Mouse (Mus musculus): Measurements from ENCODE around the gene Stoml3. TPM values are rescaled to one million over a fixed set of nuclear protein-coding genes. Genes with fewer than 3 reads are reported as not detected.
A peak's percentile ranks its signal among the peaks of the same experiment; 100 is the strongest.

Stoml3 gene
- total and polyA plus RNA-seq, 2 experiments from 2014 or later = not detected

DNA sequence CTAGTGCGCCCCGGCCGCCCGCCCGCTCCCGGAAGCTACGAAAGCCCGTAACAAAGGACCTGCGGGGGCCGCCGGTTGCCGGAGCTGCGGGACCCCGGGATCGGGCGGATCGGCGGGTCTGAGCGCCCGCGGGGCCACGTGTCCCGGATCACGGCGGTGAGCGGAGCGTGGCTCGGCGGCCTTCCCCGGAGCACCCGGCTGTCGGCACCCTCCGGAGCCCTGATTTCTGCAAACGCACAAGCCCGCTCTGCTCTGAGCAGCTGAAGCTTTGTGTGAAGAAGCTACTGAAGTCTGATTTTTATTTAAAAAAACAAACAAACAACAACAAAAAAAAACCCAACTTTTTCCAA, 24.7 kb upstream of the Stoml3 start:
- Histone ChIP-seq H3K36me3 (ENCODE audit: insufficient read depth, low read length) (peaks cover 7% of the 10 kb centered on the region; the same call in 1 of the 2 replicates), H3K4me3 (ENCODE audit: low read length) (peak overlapping the region; percentile 93), H3K4me2 (ENCODE audit: low read depth, low read length) (peak overlapping the region; percentile 84), H3K9ac (replicated peaks; ENCODE audit: low read length) (peak overlapping the region; percentile 87), H3K27me3 (ENCODE audit: insufficient read depth, low read length) (no peaks in the 10 kb centered on the region), H3K27ac (peak overlapping the region; percentile 90), H3K9me3 (ENCODE audit: low read length) (no peaks in the 10 kb centered on the region), H3K4me1 (ENCODE audit: insufficient read depth, low read length) (peaks cover 14% of the 10 kb centered on the region)
- no peak; the same call in 1 of the 2 replicates for ATAC-seq
- WGBS = under 1% methylated on average over 35 of the region's 35 CpGs
- DNase-seq (ENCODE audit: low spot score) = no peak
- no peak for TF ChIP-seq CTCF (IDR thresholded peaks at IDR 0.05; ENCODE audit: low read depth)

GRCm38 (mm10) chr3:53464146-53464698, 24.2 kb upstream of the Stoml3 start:
- peak overlapping the region; percentile 84 for H3K4me2 ChIP-seq (ENCODE audit: low read depth, low read length)
- peaks cover 14% of the 10 kb centered on the region for H3K4me1 ChIP-seq (ENCODE audit: insufficient read depth, low read length)
- under 1% methylated on average over 20 of the region's 20 CpGs for WGBS
- no peak for ATAC-seq
- DNase-seq (ENCODE audit: low spot score) = peak; percentile 18
- H3K36me3 ChIP-seq (ENCODE audit: insufficient read depth, low read length) = peaks cover 5% of the 10 kb centered on the region; the same call in 1 of the 2 replicates
- H3K4me3 ChIP-seq (ENCODE audit: low read length) = peak overlapping the region; percentile 93
- no peaks in the 10 kb centered on the region for H3K9me3 ChIP-seq (ENCODE audit: low read length)
- peak overlapping the region; percentile 90 for H3K27ac ChIP-seq
- peak overlapping the region; percentile 87 for H3K9ac ChIP-seq (replicated peaks; ENCODE audit: low read length)
- TF ChIP-seq CTCF (IDR thresholded peaks at IDR 0.05; ENCODE audit: low read depth) = no peak
- no peaks in the 10 kb centered on the region for H3K27me3 ChIP-seq (ENCODE audit: insufficient read depth, low read length)

- Histone ChIP-seq H3K27me3 (ENCODE audit: insufficient read depth, low read length) (no peaks in the 10 kb centered on the region), H3K9me3 (ENCODE audit: low read length) (no peaks in the 10 kb centered on the region), H3K4me2 (ENCODE audit: low read depth, low read length) (peak overlapping the region; percentile 84), H3K4me1 (ENCODE audit: insufficient read depth, low read length) (peaks cover 14% of the 10 kb centered on the region), H3K27ac (no peak overlapping the region), H3K36me3 (ENCODE audit: insufficient read depth, low read length) (peaks cover under 1% of the 10 kb centered on the region; the same call in 1 of the 2 replicates), H3K9ac (replicated peaks; ENCODE audit: low read length) (no peak overlapping the region), H3K4me3 (ENCODE audit: low read length) (peak overlapping the region; percentile 93)
- DNase-seq (ENCODE audit: low spot score) = no peak
- TF ChIP-seq CTCF (IDR thresholded peaks at IDR 0.05; ENCODE audit: low read depth) = no peak
- ATAC-seq = no peak
- 53% methylated on average over 6 of the region's 6 CpGs for WGBS
Measured at GRCm38 (mm10) chr3:53465330-53465729, 23.1 kb upstream of the Stoml3 start.

GRCm38 (mm10) chr3:53466481-53466880, 22.0 kb upstream of the Stoml3 start:
- DNase-seq (ENCODE audit: low spot score) (peak; percentile 9), ATAC-seq (no peak)
- H3K4me3 ChIP-seq (ENCODE audit: low read length) = no peak overlapping the region
- peaks cover 14% of the 10 kb centered on the region for H3K4me1 ChIP-seq (ENCODE audit: insufficient read depth, low read length)
- peak overlapping the region; percentile 84 for H3K4me2 ChIP-seq (ENCODE audit: low read depth, low read length)
- WGBS = 57% methylated on average over 9 of the region's 9 CpGs
- no peak for TF ChIP-seq CTCF (IDR thresholded peaks at IDR 0.05; ENCODE audit: low read depth)
- H3K9me3 ChIP-seq (ENCODE audit: low read length) = no peaks in the 10 kb centered on the region
- no peaks in the 10 kb centered on the region for H3K27me3 ChIP-seq (ENCODE audit: insufficient read depth, low read length)
- no peak overlapping the region for H3K27ac ChIP-seq
- H3K9ac ChIP-seq (replicated peaks; ENCODE audit: low read length) = no peak overlapping the region
- peaks cover 1% of the 10 kb centered on the region; the same call in 1 of the 2 replicates for H3K36me3 ChIP-seq (ENCODE audit: insufficient read depth, low read length)

DNA sequence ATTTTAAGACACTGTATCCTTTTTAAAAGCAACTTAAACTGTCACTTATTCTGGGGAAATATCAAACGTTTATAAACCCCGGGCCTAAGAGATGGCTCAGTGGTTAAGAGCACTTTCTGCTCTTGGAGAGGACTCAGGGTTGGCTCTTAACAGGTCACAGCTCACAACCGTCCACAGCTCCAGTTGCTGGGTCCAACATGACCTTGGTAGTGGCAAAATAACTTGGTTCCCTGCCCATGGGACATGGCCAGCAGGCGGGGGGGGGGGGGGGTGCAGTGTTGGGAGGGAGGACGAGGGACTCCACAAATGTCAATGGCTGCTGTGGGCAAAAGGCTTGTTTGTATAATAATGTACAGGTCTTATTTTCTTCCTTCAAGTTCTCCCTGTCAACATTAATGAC, 21.1 kb upstream of the Stoml3 start:
- H3K4me1 ChIP-seq (ENCODE audit: insufficient read depth, low read length) = peaks cover 14% of the 10 kb centered on the region
- WGBS = 78% methylated on average over 5 of the region's 5 CpGs
- no peak for DNase-seq (ENCODE audit: low spot score)
- no peaks in the 10 kb centered on the region for H3K27me3 ChIP-seq (ENCODE audit: insufficient read depth, low read length)
- no peak overlapping the region for H3K4me3 ChIP-seq (ENCODE audit: low read length)
- H3K36me3 ChIP-seq (ENCODE audit: insufficient read depth, low read length) = peaks cover 9% of the 10 kb centered on the region
- H3K9me3 ChIP-seq (ENCODE audit: low read length) = no peaks in the 10 kb centered on the region
- no peak overlapping the region for H3K27ac ChIP-seq
- no peak for ATAC-seq
- no peak for TF ChIP-seq CTCF (IDR thresholded peaks at IDR 0.05; ENCODE audit: low read depth)
- no peak overlapping the region for H3K9ac ChIP-seq (replicated peaks; ENCODE audit: low read length)
- no peak overlapping the region for H3K4me2 ChIP-seq (ENCODE audit: low read depth, low read length)

DNA sequence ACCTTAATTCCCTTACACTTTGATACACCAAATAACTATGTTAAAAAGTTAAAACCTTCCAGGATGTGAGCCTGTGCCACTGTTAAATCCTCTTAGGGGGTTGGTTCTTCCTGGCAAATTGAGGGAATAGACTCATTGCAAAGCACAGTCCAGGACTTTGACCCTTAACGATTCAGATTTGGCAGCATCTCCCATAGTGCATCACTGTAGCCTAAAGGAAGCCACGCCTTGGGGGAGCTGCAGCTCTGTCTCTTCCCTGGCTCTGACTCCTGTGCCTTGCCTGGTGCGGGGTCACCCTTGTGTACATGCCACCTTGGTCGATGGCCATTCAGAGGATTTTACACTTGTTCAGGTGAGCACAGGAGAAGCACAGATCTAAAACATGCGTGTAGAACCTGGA, 18.8 kb upstream of the Stoml3 start:
- H3K27ac ChIP-seq = no peak overlapping the region
- H3K9me3 ChIP-seq (ENCODE audit: low read length) = no peaks in the 10 kb centered on the region
- H3K4me2 ChIP-seq (ENCODE audit: low read depth, low read length) = no peak overlapping the region
- ATAC-seq (no peak), DNase-seq (ENCODE audit: low spot score) (no peak)
- no peak overlapping the region for H3K4me3 ChIP-seq (ENCODE audit: low read length)
- peaks cover 29% of the 10 kb centered on the region for H3K36me3 ChIP-seq (ENCODE audit: insufficient read depth, low read length)
- TF ChIP-seq CTCF (IDR thresholded peaks at IDR 0.05; ENCODE audit: low read depth) = no peak
- H3K9ac ChIP-seq (replicated peaks; ENCODE audit: low read length) = no peak overlapping the region
- WGBS = 91% methylated on average over 5 of the region's 5 CpGs
- no peaks in the 10 kb centered on the region for H3K27me3 ChIP-seq (ENCODE audit: insufficient read depth, low read length)
- peaks cover 14% of the 10 kb centered on the region for H3K4me1 ChIP-seq (ENCODE audit: insufficient read depth, low read length)

DNA sequence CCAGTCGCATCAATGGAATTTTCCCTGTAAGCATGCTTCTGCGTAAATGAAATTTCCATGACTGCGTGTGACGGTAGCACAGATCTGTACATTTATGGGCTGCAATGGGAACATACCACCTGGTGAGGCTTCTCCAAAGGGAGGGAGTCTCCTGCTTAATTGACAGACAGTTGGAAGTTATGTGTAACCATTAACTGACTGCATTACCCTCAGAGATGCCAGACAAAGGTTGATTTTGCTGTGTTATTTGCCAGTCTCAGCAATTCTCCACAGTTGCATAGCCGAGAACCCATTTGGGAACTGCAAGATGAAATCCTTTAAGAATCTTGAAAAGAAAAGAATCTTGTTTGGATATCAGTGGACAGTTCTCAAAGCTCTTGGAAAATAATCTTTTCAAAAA, 16.4 kb upstream of the Stoml3 start:
- Histone ChIP-seq H3K4me2 (ENCODE audit: low read depth, low read length) (no peak overlapping the region), H3K27me3 (ENCODE audit: insufficient read depth, low read length) (no peaks in the 10 kb centered on the region), H3K27ac (no peak overlapping the region), H3K4me1 (ENCODE audit: insufficient read depth, low read length) (no peaks in the 10 kb centered on the region; the same call in 1 of the 2 replicates), H3K9me3 (ENCODE audit: low read length) (no peaks in the 10 kb centered on the region), H3K9ac (replicated peaks; ENCODE audit: low read length) (no peak overlapping the region), H3K4me3 (ENCODE audit: low read length) (no peak overlapping the region), H3K36me3 (ENCODE audit: insufficient read depth, low read length) (peaks cover 40% of the 10 kb centered on the region)
- ATAC-seq (no peak), DNase-seq (ENCODE audit: low spot score) (no peak)
- WGBS = 92% methylated on average over 5 of the region's 5 CpGs
- TF ChIP-seq CTCF (IDR thresholded peaks at IDR 0.05; ENCODE audit: low read depth) = no peak

Data from hindbrain, postnatal 0 days (tissue).